Mouse (Mus musculus) v-Abl transformed pro-B cells (cell line): ENCODE measurements around the gene Gjc2.

Experiments used
- in situ Hi-C, 2 experiments: fragments of 400-800 bp; cut with MboI; formaldehyde crosslinking; loops; one replicate each; pipeline ENCODE4 v1.15.1; 2025; ENCODE audit not compliant: unreplicated experiment in 2 of 2

Gjc2 gene

GRCm38 (mm10) chr11:59131348-59131919, 51.6 kb downstream of the Gjc2 start:
- in situ Hi-C loops = no loop called here

- in situ Hi-C loops = no loop called here
Measured at GRCm38 (mm10) chr11:59130782-59131181, 52.2 kb downstream of the Gjc2 start.
